Mouse (Mus musculus): ENCODE data around the gene Cxcl16.

- TF ChIP-seq EP300 (IDR thresholded peaks at IDR 0.05; ENCODE audit: insufficient read depth, low read depth, low read length) (no peak), POLR2A (IDR thresholded peaks at IDR 0.05; ENCODE audit: insufficient read depth, low read length) (no peak)
These were observed 29.9 kb upstream of the Cxcl16 start for GRCm38 (mm10) chr11:70489684-70490083.

Measured in ES-Bruce4 (cell line).